25 mouse cellular contexts compared by ENCODE assay signal in the genomic region with DNA sequence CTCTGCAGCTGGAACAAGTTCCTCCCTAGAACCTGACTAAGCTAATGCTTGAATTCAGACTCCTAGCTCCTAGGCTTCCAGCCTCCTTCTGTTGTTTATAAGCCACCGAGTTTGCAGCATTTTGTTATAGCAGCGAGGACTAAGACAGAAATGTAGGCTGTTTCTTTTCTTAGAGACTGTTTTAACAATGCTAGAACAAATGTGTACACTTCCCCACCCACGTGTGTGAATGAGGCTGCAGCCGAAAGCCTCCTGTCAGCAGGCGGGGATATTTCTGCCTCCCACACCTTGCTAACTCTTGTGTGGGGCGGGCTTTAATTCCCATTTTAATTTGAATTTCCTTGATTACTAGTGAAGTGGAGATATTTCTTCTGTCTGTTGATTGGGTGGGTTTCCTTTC.
DNase-seq lines count a peak whose midpoint lies in the region; ATAC-seq and TF ChIP-seq lines count a peak whose summit lies in the region.
"Had no signal": no experiment of that assay in that cellular context is flagged by ENCODE, and none has a peak within 500 bp of the region (broad histone marks: within the 10 kb centered on the region; RNA-seq: fewer than 3 reads in every experiment).

No protein-coding gene starts in this region.

- intact Hi-C loops in left cerebral cortex, postnatal 10 days (cut with DNase I): no loop called here
- intact Hi-C loops in gastrocnemius, adult 2 months (cut with DNase I): no loop called here

- H3K27ac ChIP-seq in gastrocnemius, adult 2 months: no peak overlapping the region
- H3K27ac ChIP-seq: embryonic facial prominence, embryonic 12.5 days; heart, embryonic 13.5 days; hindbrain, embryonic 12.5 days; liver, embryonic 13.5 days; lung, embryonic 15.5 days; midbrain, embryonic 15.5 days; neural tube, embryonic 13.5 days had no signal

- TF ChIP-seq CTCF in gastrocnemius, adult 2 months (IDR thresholded peaks at IDR 0.05): no peak

- no peak overlapping the region for H3K4me3 ChIP-seq in gastrocnemius, adult 2 months
- H3K4me3 ChIP-seq: embryonic facial prominence, embryonic 12.5 days; heart, embryonic 13.5 days; hindbrain, embryonic 12.5 days; liver, embryonic 13.5 days; lung, embryonic 15.5 days; midbrain, embryonic 15.5 days; neural tube, embryonic 13.5 days had no signal

- peak; percentile 88 for ATAC-seq in frontal cortex, adult (ENCODE audit: low TSS enrichment)
- ATAC-seq: activated CD4-positive, CD25-positive, alpha-beta regulatory T cell, adult 4 months; forebrain, postnatal 0 days; intestine, postnatal 0 days; midbrain, embryonic 15.5 days had no signal

- no peak for DNase-seq in frontal cortex, postnatal 10 days (ENCODE audit: low spot score in 2 of 2)
- DNase-seq in left cerebral cortex, adult 11 months (ENCODE audit: low spot score): peak; percentile 52
- DNase-seq in left cerebral cortex, postnatal 10 days (ENCODE audit: extremely low spot score in 1 of 2, low spot score in 2 of 2): no peak
- peak; percentile 56 to 74 for DNase-seq in left cerebral cortex, adult 9 months (ENCODE audit: low spot score in 2 of 2)
- peak; percentile 48 for DNase-seq in right cerebral cortex, postnatal 25 days
- no peak for DNase-seq in gastrocnemius, adult 2 months
- no peak for DNase-seq in natural killer cell, adult 2 months (ENCODE audit: low spot score in 2 of 2)
- DNase-seq: adrenal gland, adult 8-10 months; cerebellum, adult 18-20 months; cerebellum, postnatal 25 days; forebrain, postnatal 0 days; gastrocnemius, postnatal 10 days; heart, postnatal 14 days; kidney, postnatal 36 days; liver, embryonic 13.5 days; lung, postnatal 4 days had no signal

Comparison
In these comparisons a context has a peak if more than half of its experiments do, and no peak if none do; other contexts are left out.
1. DNase-seq: peak in left cerebral cortex, adult 11 months (single experiment), left cerebral cortex, adult 9 months (2 of 2) and right cerebral cortex, postnatal 25 days (single experiment); none in frontal cortex, postnatal 10 days (0 of 2), left cerebral cortex, postnatal 10 days (0 of 2), gastrocnemius, adult 2 months (single experiment) and natural killer cell, adult 2 months (0 of 2).